Mouse (Mus musculus): ENCODE measurements around the gene Pecam1. TPM values are rescaled to one million over a fixed set of nuclear protein-coding genes. Genes with fewer than 3 reads are reported as not detected.
A peak's percentile ranks its signal among the peaks of the same experiment; 100 is the strongest.

Gene Pecam1
- total and polyA plus RNA-seq, 3 experiments = 18.4 to 22.3 (median 19.2) TPM

DNA sequence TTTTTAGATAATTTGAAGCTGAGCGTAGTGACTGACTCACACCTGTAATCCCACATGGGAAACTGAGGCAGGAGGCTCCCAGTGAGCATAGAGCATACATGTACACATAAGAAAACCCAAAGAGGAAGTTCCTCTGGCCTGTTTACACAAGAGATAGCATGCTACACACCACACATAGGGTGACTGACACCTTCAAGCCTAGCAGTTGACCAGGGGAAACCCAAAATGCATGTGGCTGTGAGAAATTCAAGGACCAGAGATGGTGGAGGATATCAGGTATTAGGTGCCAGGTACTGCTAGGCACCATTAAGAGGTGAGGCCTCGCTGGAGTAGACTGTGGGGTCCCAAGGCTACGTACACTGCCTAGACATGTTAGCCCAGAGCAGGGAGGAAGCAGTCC, 47.8 kb downstream of the Pecam1 start:
- peak; percentile 34 for DNase-seq (ENCODE audit: extremely low read depth)
- H3K9ac ChIP-seq (ENCODE audit: insufficient read depth, low read depth) = no peak overlapping the region
- H3K36me3 ChIP-seq (replicated peaks in 1 of 2; ENCODE audit: control insufficient read depth in 1 of 2, insufficient read depth in 1 of 2, low read length in 1 of 2) = peaks cover 25 to 27% of the 10 kb centered on the region in 2 experiments
- no peaks in the 10 kb centered on the region for H3K9me3 ChIP-seq (replicated peaks; ENCODE audit: low read length)
- H3K4me2 ChIP-seq (ENCODE audit: insufficient read depth, low read depth, poor library complexity, severe bottlenecking) = no peak overlapping the region
- TF ChIP-seq SIN3A (IDR thresholded peaks at IDR 0.05; ENCODE audit: low read length) (no peak), POLR2AphosphoS2 (IDR thresholded peaks at IDR 0.05; ENCODE audit: low read depth, low read length) (no peak), MXI1 (IDR thresholded peaks at IDR 0.05; ENCODE audit: low read depth, low read length) (no peak), MAFK (IDR thresholded peaks at IDR 0.05; ENCODE audit: insufficient replicate concordance, low read length) (no peak), CTCF (conservative IDR thresholded peaks at IDR 0.05 in 1 of 2, IDR thresholded peaks at IDR 0.05 in 1 of 2; ENCODE audit: low read depth in 2 of 2, low read length in 2 of 2) (no peak), MAX (IDR thresholded peaks at IDR 0.05; ENCODE audit: low read length) (no peak), GABPA (IDR thresholded peaks at IDR 0.05; ENCODE audit: insufficient replicate concordance, low read depth, low read length) (no peak), ETS1 (conservative IDR thresholded peaks at IDR 0.05; ENCODE audit: low read depth, low read length) (no peak), RAD21 (IDR thresholded peaks at IDR 0.05; ENCODE audit: low read depth, low read length) (no peak), E2F4 (IDR thresholded peaks at IDR 0.05; ENCODE audit: insufficient replicate concordance, low read depth, low read length) (no peak), USF1 (IDR thresholded peaks at IDR 0.05; ENCODE audit: low read depth, low read length) (no peak), JUND (conservative IDR thresholded peaks at IDR 0.05; ENCODE audit: low read depth, low read length) (no peak), BHLHE40 (IDR thresholded peaks at IDR 0.05; ENCODE audit: low read depth, low read length) (no peak; the same call in 1 of the 2 replicates), ELF1 (IDR thresholded peaks at IDR 0.05; ENCODE audit: low read depth, low read length) (no peak), MEF2A (IDR thresholded peaks at IDR 0.05; ENCODE audit: borderline replicate concordance, low read depth, low read length) (no peak)
- H3K4me3 ChIP-seq (replicated peaks in 1 of 3; ENCODE audit: low read depth in 2 of 3, low read length in 2 of 3, poor library complexity in 1 of 3) = no peak overlapping the region
- no peaks in the 10 kb centered on the region for H3K79me2 ChIP-seq (replicated peaks; ENCODE audit: control insufficient read depth, extremely low read depth, insufficient read depth, poor library complexity, severe bottlenecking)
- dilution Hi-C loops (cut with MboI; ENCODE audit: extremely low pct_ligation_motif_present, extremely low pct_unique_long_range_greater_than_20kb, low sequenced_read_pairs) = no loop called here
- H3K27ac ChIP-seq (ENCODE audit: insufficient read depth, low read depth) = peak overlapping the region; percentile 32
- in situ Hi-C loops (cut with MboI; ENCODE audit: low pct_ligation_motif_present, low pct_unique_long_range_greater_than_20kb, low sequenced_read_pairs) = no loop called here
- peaks cover 21 to 78% of the 10 kb centered on the region in 2 experiments for H3K4me1 ChIP-seq (ENCODE audit: control insufficient read depth in 1 of 2, insufficient read depth in 2 of 2)
- no peaks in the 10 kb centered on the region for H3K27me3 ChIP-seq (replicated peaks)

DNA sequence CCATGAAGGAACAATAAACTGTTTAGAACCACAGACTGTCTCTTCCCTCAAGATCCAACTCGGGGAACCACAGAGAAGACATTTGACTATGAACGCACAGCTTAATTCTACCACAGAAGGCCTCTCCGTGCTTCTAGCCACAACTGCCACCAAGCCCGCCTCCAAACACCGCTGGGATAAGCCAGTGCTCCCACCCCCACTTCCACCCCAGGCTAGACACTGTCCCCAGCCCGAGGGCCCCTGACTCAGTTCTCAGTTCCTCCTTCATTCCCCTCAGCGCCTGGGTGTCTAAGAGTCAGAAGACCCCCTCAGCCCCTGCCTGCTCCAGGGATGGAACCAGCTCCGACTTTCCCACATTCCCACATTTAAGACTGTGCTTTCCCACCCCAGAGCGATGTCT, 48.8 kb downstream of the Pecam1 start:
- Histone ChIP-seq H3K79me2 (replicated peaks; ENCODE audit: control insufficient read depth, extremely low read depth, insufficient read depth, poor library complexity, severe bottlenecking) (no peaks in the 10 kb centered on the region), H3K4me3 (replicated peaks in 1 of 3; ENCODE audit: low read depth in 2 of 3, low read length in 2 of 3, poor library complexity in 1 of 3) (no peak overlapping the region), H3K4me2 (ENCODE audit: insufficient read depth, low read depth, poor library complexity, severe bottlenecking) (peak overlapping the region; percentile 23; the same call in 1 of the 2 replicates), H3K4me1 (ENCODE audit: control insufficient read depth in 1 of 2, insufficient read depth in 2 of 2) (peaks cover 21 to 68% of the 10 kb centered on the region in 2 experiments), H3K9ac (ENCODE audit: insufficient read depth, low read depth) (peak overlapping the region; percentile 0; the same call in 1 of the 2 replicates), H3K36me3 (replicated peaks in 1 of 2; ENCODE audit: control insufficient read depth in 1 of 2, insufficient read depth in 1 of 2, low read length in 1 of 2) (peaks cover 28 to 36% of the 10 kb centered on the region in 2 experiments), H3K27me3 (replicated peaks) (no peaks in the 10 kb centered on the region), H3K27ac (ENCODE audit: insufficient read depth, low read depth) (peak overlapping the region; percentile 60), H3K9me3 (replicated peaks; ENCODE audit: low read length) (no peaks in the 10 kb centered on the region)
- in situ Hi-C loops (cut with MboI; ENCODE audit: low pct_ligation_motif_present, low pct_unique_long_range_greater_than_20kb, low sequenced_read_pairs) (no loop called here), dilution Hi-C loops (cut with MboI; ENCODE audit: extremely low pct_ligation_motif_present, extremely low pct_unique_long_range_greater_than_20kb, low sequenced_read_pairs) (no loop called here)
- peak; percentile 67 for TF ChIP-seq CHD2 (IDR thresholded peaks at IDR 0.05; ENCODE audit: low read length)
- peak; percentile 95 for TF ChIP-seq IRF4 (IDR thresholded peaks at IDR 0.05; ENCODE audit: low read depth, low read length)
- TF ChIP-seq E2F4 (IDR thresholded peaks at IDR 0.05; ENCODE audit: insufficient replicate concordance, low read depth, low read length) = no peak
- TF ChIP-seq ELF1 (IDR thresholded peaks at IDR 0.05; ENCODE audit: low read depth, low read length) = 0 out of 2 replicates have a peak, but pooled peaks have one; percentile 35
- no peak for TF ChIP-seq BHLHE40 (IDR thresholded peaks at IDR 0.05; ENCODE audit: low read depth, low read length)
- no peak for TF ChIP-seq HCFC1 (IDR thresholded peaks at IDR 0.05; ENCODE audit: low read depth, low read length)
- no peak for TF ChIP-seq TCF12 (IDR thresholded peaks at IDR 0.05; ENCODE audit: low read depth, low read length)
- TF ChIP-seq JUN (IDR thresholded peaks at IDR 0.05; ENCODE audit: insufficient read depth, low read depth, low read length) = no peak
- peak; percentile 3; the same call in 1 of the 2 replicates for TF ChIP-seq SMC3 (IDR thresholded peaks at IDR 0.05; ENCODE audit: low read depth, low read length)
- TF ChIP-seq RAD21 (IDR thresholded peaks at IDR 0.05; ENCODE audit: low read depth, low read length) = no peak; the same call in 1 of the 2 replicates
- TF ChIP-seq NRF1 (IDR thresholded peaks at IDR 0.05; ENCODE audit: low read depth, low read length) = no peak
- no peak; the same call in 1 of the 2 replicates for TF ChIP-seq RCOR1 (conservative IDR thresholded peaks at IDR 0.05; ENCODE audit: low read depth, low read length)
- no peak for TF ChIP-seq CHD1 (IDR thresholded peaks at IDR 0.05; ENCODE audit: low read depth, low read length)
- no peak for TF ChIP-seq PAX5 (IDR thresholded peaks at IDR 0.05; ENCODE audit: low read length)
- TF ChIP-seq POLR2AphosphoS2 (IDR thresholded peaks at IDR 0.05; ENCODE audit: low read depth, low read length) = no peak
- TF ChIP-seq SIN3A (IDR thresholded peaks at IDR 0.05; ENCODE audit: low read length) = no peak
- TF ChIP-seq MAZ (IDR thresholded peaks at IDR 0.05; ENCODE audit: low read depth, low read length) = 0 out of 2 replicates have a peak, but pooled peaks have one; percentile 32
- TF ChIP-seq MXI1 (IDR thresholded peaks at IDR 0.05; ENCODE audit: low read depth, low read length) = no peak
- no peak for TF ChIP-seq NELFE (IDR thresholded peaks at IDR 0.05; ENCODE audit: low read depth, low read length)
- peak; percentile 41; the same call in 1 of the 2 replicates for TF ChIP-seq MEF2A (IDR thresholded peaks at IDR 0.05; ENCODE audit: borderline replicate concordance, low read depth, low read length)
- peak; percentile 74 for TF ChIP-seq EP300 (IDR thresholded peaks at IDR 0.05; ENCODE audit: low read length)
- peak; percentile 60 for DNase-seq (ENCODE audit: extremely low read depth)

Measured in CH12.LX (cell line).